Mouse (Mus musculus) midbrain, embryonic 15.5 days (tissue): ENCODE measurements at regions not wholly inside any gene's neighbourhood (a gene's known extent, or its start where the extent isn't known, plus 50 kb on each side); places are given as distances from the start of the nearest gene placed in this dataset.

Source experiments
- ATAC-seq: fragments of 200-750 bp; cut with Nextera tagmentation; replicated peaks from 2 replicates; pipeline ENCODE4 v1.8.0; 2017; ENCODE audit warnings: moderate TSS enrichment
- H3K27ac ChIP-seq: fragments of 300-500 bp; sonication (generic); 2 replicates; pipeline ENCODE4 v1.5.1; 2015; ENCODE audit warnings: mild to moderate bottlenecking, inconsistent platforms
- H3K27me3 ChIP-seq: fragments of 300-500 bp; sonication (generic); replicated peaks from 2 replicates; pipeline ENCODE4 v1.6.1; 2015; ENCODE audit warnings: inconsistent platforms
- H3K36me3 ChIP-seq: fragments of 300-500 bp; sonication (generic); replicated peaks from 2 replicates; pipeline ENCODE4 v1.6.1; 2015; ENCODE audit warnings: inconsistent platforms
- H3K4me1 ChIP-seq: fragments of 300-500 bp; sonication (generic); 2 replicates; pipeline ENCODE4 v1.6.1; 2015; ENCODE audit warnings: inconsistent platforms
- H3K4me2 ChIP-seq: fragments of 300-500 bp; sonication (generic); 2 replicates; pipeline ENCODE4 v1.6.1; 2015; ENCODE audit warnings: inconsistent platforms, mild to moderate bottlenecking, moderate library complexity
- H3K4me3 ChIP-seq: fragments of 300-500 bp; sonication (generic); 2 replicates; pipeline ENCODE4 v1.5.1; 2015; ENCODE audit warnings: mild to moderate bottlenecking, inconsistent platforms
- H3K9ac ChIP-seq: fragments of 300-500 bp; sonication (generic); 2 replicates; pipeline ENCODE4 v1.6.1; 2015; ENCODE audit warnings: mild to moderate bottlenecking, inconsistent platforms
- H3K9me3 ChIP-seq: fragments of 300-500 bp; sonication (generic); 2 replicates; pipeline ENCODE4 v1.6.1; 2016; ENCODE audit warnings: inconsistent platforms
- WGBS: fragments of 180-500 bp; shearing (Covaris S2); methylation state at CpG from one replicate; pipeline ENCODE4 v1.1.7; 2015; ENCODE audit warnings: mixed read lengths; 5-methylcytosine and 5-hydroxymethylcytosine counted together

- H3K36me3 ChIP-seq: no peaks in the 10 kb centered on the region
- H3K4me2 ChIP-seq: no peak overlapping the region
- H3K9ac ChIP-seq: no peak overlapping the region
- H3K27me3 ChIP-seq: no peaks in the 10 kb centered on the region
- H3K4me3 ChIP-seq: no peak overlapping the region
- H3K4me1 ChIP-seq: no peaks in the 10 kb centered on the region
- ATAC-seq: no peak
- H3K9me3 ChIP-seq: no peaks in the 10 kb centered on the region
- WGBS: 65% methylated on average over 2 of the region's 2 CpGs
- H3K27ac ChIP-seq: no peak overlapping the region
Measured at GRCm38 (mm10) chr2:45212833-45213232, 95.6 kb upstream of the Zeb2 start.

- no peak for ATAC-seq
- Histone ChIP-seq H3K9ac (no peak overlapping the region), H3K4me1 (no peaks in the 10 kb centered on the region), H3K36me3 (no peaks in the 10 kb centered on the region), H3K27me3 (no peaks in the 10 kb centered on the region), H3K4me3 (no peak overlapping the region), H3K9me3 (no peaks in the 10 kb centered on the region), H3K27ac (no peak overlapping the region), H3K4me2 (no peak overlapping the region)
- WGBS: 94% methylated on average over 6 of the region's 6 CpGs
Measured at GRCm38 (mm10) chr2:45208526-45208925, 91.3 kb upstream of the Zeb2 start.

- no peaks in the 10 kb centered on the region for H3K4me1 ChIP-seq
- no peak overlapping the region for H3K27ac ChIP-seq
- H3K27me3 ChIP-seq: no peaks in the 10 kb centered on the region
- H3K9me3 ChIP-seq: no peaks in the 10 kb centered on the region
- H3K9ac ChIP-seq: no peak overlapping the region
- H3K4me2 ChIP-seq: no peak overlapping the region
- 32% methylated on average over 6 of the region's 6 CpGs for WGBS
- H3K36me3 ChIP-seq: no peaks in the 10 kb centered on the region
- H3K4me3 ChIP-seq: no peak overlapping the region
- ATAC-seq: no peak
Measured at GRCm38 (mm10) chr2:45205756-45206155, 88.6 kb upstream of the Zeb2 start.

GRCm38 (mm10) chr2:45205211-45205610 is 88.0 kb upstream of the Zeb2 start:
- Histone ChIP-seq H3K4me1 (no peaks in the 10 kb centered on the region), H3K9ac (no peak overlapping the region), H3K9me3 (no peaks in the 10 kb centered on the region), H3K4me2 (no peak overlapping the region), H3K27ac (no peak overlapping the region), H3K36me3 (no peaks in the 10 kb centered on the region), H3K4me3 (no peak overlapping the region), H3K27me3 (no peaks in the 10 kb centered on the region)
- ATAC-seq: no peak
- 45% methylated on average over 3 of the region's 3 CpGs for WGBS

GRCm38 (mm10) chr2:45197955-45198631 is 80.9 kb upstream of the Zeb2 start:
- Histone ChIP-seq H3K27me3 (no peaks in the 10 kb centered on the region), H3K9ac (no peak overlapping the region), H3K27ac (no peak overlapping the region), H3K36me3 (no peaks in the 10 kb centered on the region), H3K9me3 (no peaks in the 10 kb centered on the region), H3K4me3 (no peak overlapping the region), H3K4me1 (no peaks in the 10 kb centered on the region), H3K4me2 (no peak overlapping the region)
- ATAC-seq: no peak
- WGBS: 77% methylated on average over 13 of the region's 13 CpGs

GRCm38 (mm10) chr2:45197342-45197741 is 80.1 kb upstream of the Zeb2 start:
- Histone ChIP-seq H3K4me3 (no peak overlapping the region), H3K27me3 (no peaks in the 10 kb centered on the region), H3K27ac (no peak overlapping the region), H3K36me3 (no peaks in the 10 kb centered on the region), H3K4me2 (no peak overlapping the region), H3K4me1 (no peaks in the 10 kb centered on the region), H3K9ac (no peak overlapping the region), H3K9me3 (no peaks in the 10 kb centered on the region)
- 84% methylated on average over 10 of the region's 10 CpGs for WGBS
- no peak for ATAC-seq

GRCm38 (mm10) chr2:45196511-45196910 is 79.3 kb upstream of the Zeb2 start:
- Histone ChIP-seq H3K27ac (no peak overlapping the region), H3K4me2 (no peak overlapping the region), H3K4me1 (no peaks in the 10 kb centered on the region), H3K4me3 (no peak overlapping the region), H3K27me3 (no peaks in the 10 kb centered on the region), H3K9ac (no peak overlapping the region), H3K36me3 (no peaks in the 10 kb centered on the region), H3K9me3 (no peaks in the 10 kb centered on the region)
- WGBS: 93% methylated on average over 4 of the region's 4 CpGs
- ATAC-seq: no peak

GRCm38 (mm10) chr2:45194335-45194734 is 77.1 kb upstream of the Zeb2 start:
- 56% methylated on average over 7 of the region's 7 CpGs for WGBS
- no peak for ATAC-seq

GRCm38 (mm10) chr2:45185621-45185999 is 68.4 kb upstream of the Zeb2 start:
- Histone ChIP-seq H3K4me1 (peaks cover 13% of the 10 kb centered on the region), H3K27ac (no peak overlapping the region), H3K36me3 (no peaks in the 10 kb centered on the region), H3K4me2 (peak overlapping the region; percentile 42; the same call in 1 of the 2 replicates), H3K27me3 (no peaks in the 10 kb centered on the region), H3K9me3 (no peaks in the 10 kb centered on the region), H3K4me3 (no peak overlapping the region), H3K9ac (no peak overlapping the region)
- ATAC-seq: no peak

More at GRCm38 (mm10) chr2:45194335-45194734, 77.1 kb upstream of the Zeb2 start:
- H3K27ac ChIP-seq: no peak overlapping the region
- H3K36me3 ChIP-seq: no peaks in the 10 kb centered on the region
- H3K4me2 ChIP-seq: no peak overlapping the region
- H3K9ac ChIP-seq: no peak overlapping the region
- no peak overlapping the region for H3K4me3 ChIP-seq
- no peaks in the 10 kb centered on the region for H3K4me1 ChIP-seq
- H3K27me3 ChIP-seq: no peaks in the 10 kb centered on the region
- H3K9me3 ChIP-seq: no peaks in the 10 kb centered on the region

- H3K27ac ChIP-seq: peak overlapping the region; percentile 6; the same call in 1 of the 2 replicates
- no peaks in the 10 kb centered on the region for H3K9me3 ChIP-seq
- peaks cover 13% of the 10 kb centered on the region for H3K4me1 ChIP-seq
- peak; percentile 67 for ATAC-seq
- peak overlapping the region; percentile 42 for H3K4me2 ChIP-seq
- H3K36me3 ChIP-seq: no peaks in the 10 kb centered on the region
- WGBS: 5% methylated on average over 18 of the region's 18 CpGs
- H3K4me3 ChIP-seq: 0 out of 2 replicates have a peak overlapping the region, but pooled peaks have one; percentile 6
- no peak overlapping the region; the same call in 1 of the 2 replicates for H3K9ac ChIP-seq
- no peaks in the 10 kb centered on the region for H3K27me3 ChIP-seq
Measured at GRCm38 (mm10) chr2:45184704-45185620, 67.8 kb upstream of the Zeb2 start.

- no peaks in the 10 kb centered on the region for H3K27me3 ChIP-seq
- no peak overlapping the region for H3K9ac ChIP-seq
- no peaks in the 10 kb centered on the region for H3K36me3 ChIP-seq
- no peak overlapping the region for H3K27ac ChIP-seq
- WGBS: 26% methylated on average over 6 of the region's 6 CpGs
- H3K9me3 ChIP-seq: no peaks in the 10 kb centered on the region
- H3K4me1 ChIP-seq: peaks cover 13% of the 10 kb centered on the region
- no peak overlapping the region for H3K4me2 ChIP-seq
- ATAC-seq: no peak
- no peak overlapping the region for H3K4me3 ChIP-seq
Measured at GRCm38 (mm10) chr2:45184149-45184548, 67.0 kb upstream of the Zeb2 start.

- Histone ChIP-seq H3K36me3 (no peaks in the 10 kb centered on the region), H3K9ac (no peak overlapping the region), H3K27me3 (no peaks in the 10 kb centered on the region), H3K4me2 (no peak overlapping the region), H3K27ac (no peak overlapping the region), H3K4me3 (no peak overlapping the region), H3K9me3 (no peaks in the 10 kb centered on the region), H3K4me1 (peaks cover 13% of the 10 kb centered on the region)
- no peak for ATAC-seq
- 49% methylated on average over 1 of the region's 1 CpGs for WGBS
Measured at GRCm38 (mm10) chr2:45182876-45183275, 65.7 kb upstream of the Zeb2 start.
